Mouse (Mus musculus) inflammation-experienced regulatory T-cells, adult 6 months (primary cell): ENCODE data around the gene Evl. TPM values are rescaled to one million over a fixed set of nuclear protein-coding genes. Genes with fewer than 3 reads are reported as not detected.
A peak's percentile ranks its signal among the peaks of the same experiment; 100 is the strongest.

Source experiments
- ATAC-seq: one replicate; pipeline ENCODE4 v1.8.0; 2017
- polyA plus RNA-seq, 3 experiments: library from polyadenylated mRNA; unstranded; fragments of 100-300 nt; shearing (Covaris generic); gene quantifications; one replicate each; pipeline ENCODE4 v1.2.1; 2017

Gene Evl
- polyA plus RNA-seq, 3 experiments from 2014 or later = 124 to 306 (median 304) TPM

GRCm38 (mm10) chr12:108653358-108654335 lies 99.1 kb downstream of the Evl start:
- ATAC-seq = no peak

GRCm38 (mm10) chr12:108657350-108657749 lies 102.8 kb downstream of the Evl start:
- peak; percentile 75 for ATAC-seq

- no peak for ATAC-seq
These were observed 114.2 kb downstream of the Evl start for GRCm38 (mm10) chr12:108668606-108669235.

GRCm38 (mm10) chr12:108671541-108671940 lies 117.0 kb downstream of the Evl start:
- no peak for ATAC-seq

GRCm38 (mm10) chr12:108672908-108673307 lies 118.4 kb downstream of the Evl start:
- ATAC-seq = no peak

GRCm38 (mm10) chr12:108673546-108673945 lies 119.0 kb downstream of the Evl start:
- no peak for ATAC-seq

- ATAC-seq = no peak
These were observed 120.0 kb downstream of the Evl start for GRCm38 (mm10) chr12:108674502-108674901.

GRCm38 (mm10) chr12:108674916-108675315 lies 120.4 kb downstream of the Evl start:
- no peak for ATAC-seq

- ATAC-seq = no peak
These were observed 121.3 kb downstream of the Evl start for GRCm38 (mm10) chr12:108675614-108676401.

GRCm38 (mm10) chr12:108677116-108677515 lies 122.6 kb downstream of the Evl start:
- no peak for ATAC-seq

- no peak for ATAC-seq
These were observed 123.8 kb downstream of the Evl start for GRCm38 (mm10) chr12:108678366-108678765.

- no peak for ATAC-seq
These were observed 126.3 kb downstream of the Evl start for GRCm38 (mm10) chr12:108680861-108681260.

- no peak for ATAC-seq
These were observed 127.9 kb downstream of the Evl start for GRCm38 (mm10) chr12:108682240-108683023.

GRCm38 (mm10) chr12:108686463-108686862 lies 131.9 kb downstream of the Evl start:
- ATAC-seq = peak; percentile 50

GRCm38 (mm10) chr12:108686926-108687325 lies 132.4 kb downstream of the Evl start:
- ATAC-seq = no peak

- no peak for ATAC-seq
These were observed 134.6 kb downstream of the Evl start for GRCm38 (mm10) chr12:108689167-108689566.

GRCm38 (mm10) chr12:108690529-108690928 lies 136.0 kb downstream of the Evl start:
- no peak for ATAC-seq

- ATAC-seq = no peak
These were observed 139.1 kb downstream of the Evl start for GRCm38 (mm10) chr12:108693592-108693991.

GRCm38 (mm10) chr12:108694223-108694622 lies 139.7 kb downstream of the Evl start:
- ATAC-seq = no peak

GRCm38 (mm10) chr12:108698697-108699471 lies 144.4 kb downstream of the Evl start:
- ATAC-seq = no peak

- ATAC-seq = no peak
These were observed 145.1 kb downstream of the Evl start for GRCm38 (mm10) chr12:108699576-108699975.
